Mouse (Mus musculus) spleen, adult 2 months (tissue): ENCODE measurements around the gene Pear1.

Source experiments
- CTCF ChIP-seq: fragments of 200-500 bp; IDR thresholded peaks from 2 replicates; pipeline ENCODE4 v1.5.1; 2011; ENCODE audit warnings: mild to moderate bottlenecking, inconsistent platforms; ENCODE audit not compliant: insufficient read depth, insufficient read length, insufficient replicate concordance; ENCODE audit errors: extremely low read depth
- POLR2A ChIP-seq: fragments of 200-500 bp; IDR thresholded peaks from 2 replicates; pipeline ENCODE4 v1.6.1; 2011; ENCODE audit warnings: low read depth, low read length, inconsistent platforms

GRCm38 (mm10) chr3:87770280-87770679, 53.8 kb downstream of the Pear1 start:
- peak; percentile 57; the same call in 1 of the 2 replicates for TF ChIP-seq CTCF
- TF ChIP-seq POLR2A, result no peak
